Mouse (Mus musculus) lung, postnatal 0 days (tissue): ENCODE results near the gene Nup214. TPM values are rescaled to one million over a fixed set of nuclear protein-coding genes. Genes with fewer than 3 reads are reported as not detected.

ENCODE experiments used
- ATAC-seq: fragments of 200-750 bp; cut with Nextera tagmentation; 2 replicates; pipeline ENCODE4 v1.8.0; 2017; ENCODE audit warnings: moderate library complexity
- DNase-seq: peaks from one replicate; pipeline ENCODE4 v3.0.0-alpha.2; 2016; ENCODE audit warnings: low spot score
- H3K27ac ChIP-seq: fragments of 300-500 bp; sonication (generic); 2 replicates; pipeline ENCODE4 v1.5.1; 2014; ENCODE audit warnings: antibody characterized with exemption, mild to moderate bottlenecking, low read length, mixed read lengths
- H3K27me3 ChIP-seq: fragments of 300-500 bp; sonication (generic); replicated peaks from 2 replicates; pipeline ENCODE4 v1.6.1; 2014; ENCODE audit warnings: low read length, mixed read lengths; ENCODE audit not compliant: insufficient read depth
- H3K36me3 ChIP-seq: fragments of 300-500 bp; sonication (generic); 2 replicates; pipeline ENCODE4 v1.6.1; 2014; ENCODE audit warnings: low read length, mixed read lengths; ENCODE audit not compliant: insufficient read depth
- H3K4me1 ChIP-seq: fragments of 300-500 bp; sonication (generic); 2 replicates; pipeline ENCODE4 v1.6.1; 2014; ENCODE audit warnings: antibody characterized with exemption, low read depth, low read length, mixed read lengths; ENCODE audit not compliant: insufficient read depth
- H3K4me2 ChIP-seq: fragments of 300-500 bp; sonication (generic); replicated peaks from 2 replicates; pipeline ENCODE4 v1.6.1; 2014; ENCODE audit warnings: low read depth, mild to moderate bottlenecking, low read length, moderate library complexity, mixed read lengths
- H3K4me3 ChIP-seq: fragments of 300-500 bp; sonication (generic); 2 replicates; pipeline ENCODE4 v1.5.1; 2014; ENCODE audit warnings: low read depth, low read length
- H3K9ac ChIP-seq: fragments of 300-500 bp; sonication (generic); replicated peaks from 2 replicates; pipeline ENCODE4 v1.6.1; 2014; ENCODE audit warnings: low read depth, mild to moderate bottlenecking
- H3K9me3 ChIP-seq: fragments of 300-500 bp; sonication (generic); 2 replicates; pipeline ENCODE4 v1.6.1; 2016; ENCODE audit warnings: low read length, mixed read lengths
- CTCF ChIP-seq: IDR thresholded peaks from 2 replicates; pipeline ENCODE4 v1.5.1; 2016; ENCODE audit warnings: antibody characterized with exemption, mild to moderate bottlenecking
- EP300 ChIP-seq: IDR thresholded peaks from 2 replicates; pipeline ENCODE4 v1.6.1; 2016; ENCODE audit warnings: antibody characterized with exemption, mild to moderate bottlenecking, control low read depth
- WGBS: fragments of 180-500 bp; shearing (Covaris S2); extraction: QIAGEN DNeasy Blood & Tissue Kit; methylation state at CpG from one replicate; pipeline ENCODE4 v1.1.7; 2014; 5-methylcytosine and 5-hydroxymethylcytosine counted together
- polyA plus RNA-seq: library from polyadenylated mRNA; unstranded; fragments of >200 nt; fragmentation: Nextera tagmentation; extraction: Ambion mirVana; gene quantifications from 2 replicates; pipeline ENCODE4 v1.2.1, GENCODE M21; 2015

The Nup214 gene
- polyA plus RNA-seq, 1 experiment from 2014 or later = 57.1 TPM

- ATAC-seq = no peak
- no peak overlapping the region for H3K9ac ChIP-seq
- H3K27ac ChIP-seq = no peak overlapping the region
- H3K4me1 ChIP-seq = peaks cover 2% of the 10 kb centered on the region; the same call in 1 of the 2 replicates
- H3K36me3 ChIP-seq = no peaks in the 10 kb centered on the region
- H3K4me3 ChIP-seq = no peak overlapping the region
- no peak for DNase-seq
- no peak overlapping the region for H3K4me2 ChIP-seq
- TF ChIP-seq EP300 = no peak
- TF ChIP-seq CTCF = no peak
- H3K9me3 ChIP-seq = no peaks in the 10 kb centered on the region
- 0 out of 2 replicates have a peak, but pooled peaks cover 4% of the 10 kb centered on the region for H3K27me3 ChIP-seq
- WGBS = 68% methylated on average over 2 of the region's 2 CpGs
Measured at GRCm38 (mm10) chr2:32090145-32090544, 115.9 kb downstream of the Nup214 start.

- H3K4me2 ChIP-seq = no peak overlapping the region
- no peak overlapping the region for H3K4me3 ChIP-seq
- H3K9me3 ChIP-seq = no peaks in the 10 kb centered on the region
- H3K36me3 ChIP-seq = no peaks in the 10 kb centered on the region
- 39% methylated on average over 3 of the region's 3 CpGs for WGBS
- H3K4me1 ChIP-seq = peaks cover 2% of the 10 kb centered on the region; the same call in 1 of the 2 replicates
- TF ChIP-seq CTCF = no peak
- 0 out of 2 replicates have a peak, but pooled peaks cover 4% of the 10 kb centered on the region for H3K27me3 ChIP-seq
- H3K9ac ChIP-seq = no peak overlapping the region
- no peak overlapping the region for H3K27ac ChIP-seq
- ATAC-seq (no peak), DNase-seq (no peak)
Measured at GRCm38 (mm10) chr2:32091956-32092355, 117.7 kb downstream of the Nup214 start.

GRCm38 (mm10) chr2:32094001-32094707 is 119.9 kb downstream of the Nup214 start:
- no peak overlapping the region for H3K4me3 ChIP-seq
- no peaks in the 10 kb centered on the region for H3K27me3 ChIP-seq
- no peaks in the 10 kb centered on the region for H3K9me3 ChIP-seq
- no peak overlapping the region for H3K27ac ChIP-seq
- no peaks in the 10 kb centered on the region for H3K4me1 ChIP-seq
- DNase-seq = no peak
- H3K9ac ChIP-seq = no peak overlapping the region
- no peak overlapping the region for H3K4me2 ChIP-seq
- TF ChIP-seq EP300 = no peak
- TF ChIP-seq CTCF = no peak
- H3K36me3 ChIP-seq = no peaks in the 10 kb centered on the region
- no peak for ATAC-seq
- WGBS = 73% methylated on average over 7 of the region's 7 CpGs

GRCm38 (mm10) chr2:32095351-32096121 is 121.3 kb downstream of the Nup214 start, which contains the start of gene Plpp7:
Gene Plpp7, plus strand, starts transcription at chr2:32095528.
- Histone ChIP-seq H3K27me3 (no peaks in the 10 kb centered on the region), H3K9me3 (no peaks in the 10 kb centered on the region), H3K27ac (no peak within 1 kb of the TSS), H3K4me2 (peak within 1 kb of the TSS; percentile 36), H3K4me1 (no peaks in the 10 kb centered on the region), H3K36me3 (no peaks in the 10 kb centered on the region), H3K9ac (0 out of 2 replicates have a peak within 1 kb of the TSS, but pooled peaks have one; percentile 26), H3K4me3 (peak within 1 kb of the TSS; percentile 28; the same call in 1 of the 2 replicates)
- TF ChIP-seq CTCF (no peak), EP300 (no peak)
- 48% methylated on average over 22 of the region's 22 CpGs for WGBS
- ATAC-seq = peak; percentile 73
- DNase-seq = peak; percentile 57

GRCm38 (mm10) chr2:32096122-32096420 is 121.8 kb downstream of the Nup214 start:
- no peak overlapping the region for H3K4me3 ChIP-seq
- peak overlapping the region; percentile 36 for H3K4me2 ChIP-seq
- no peaks in the 10 kb centered on the region for H3K9me3 ChIP-seq
- DNase-seq (no peak), ATAC-seq (no peak)
- H3K9ac ChIP-seq = no peak overlapping the region
- no peaks in the 10 kb centered on the region for H3K27me3 ChIP-seq
- H3K27ac ChIP-seq = no peak overlapping the region
- H3K4me1 ChIP-seq = no peaks in the 10 kb centered on the region
- TF ChIP-seq CTCF = no peak
- no peak for TF ChIP-seq EP300
- 79% methylated on average over 10 of the region's 10 CpGs for WGBS
- H3K36me3 ChIP-seq = no peaks in the 10 kb centered on the region

GRCm38 (mm10) chr2:32102944-32103343 is 128.7 kb downstream of the Nup214 start:
- no peak for TF ChIP-seq CTCF
- no peak for TF ChIP-seq EP300
- Histone ChIP-seq H3K27ac (no peak overlapping the region), H3K4me2 (no peak overlapping the region), H3K4me1 (no peaks in the 10 kb centered on the region), H3K4me3 (no peak overlapping the region), H3K9ac (no peak overlapping the region), H3K36me3 (no peaks in the 10 kb centered on the region), H3K9me3 (no peaks in the 10 kb centered on the region), H3K27me3 (no peaks in the 10 kb centered on the region)
- ATAC-seq = no peak
- WGBS = 59% methylated on average over 5 of the region's 5 CpGs
- no peak for DNase-seq
